Mouse (Mus musculus) common myeloid progenitor, adult 5-6 weeks (primary cell): ENCODE results near the gene Pole3. TPM values are rescaled to one million over a fixed set of nuclear protein-coding genes. Genes with fewer than 3 reads are reported as not detected.

Source experiments
- ATAC-seq: replicated peaks from 2 replicates; pipeline ENCODE4 v1.8.0; 2016; ENCODE audit warnings: low read depth, mild to moderate bottlenecking, moderate TSS enrichment, inconsistent platforms; ENCODE audit not compliant: poor library complexity, severe bottlenecking
- total RNA-seq: library from RNA; stranded (forward); fragments of 200-1000, 187-1606 nt; gene quantifications from 2 replicates; pipeline ENCODE4 v1.2.3, GENCODE M21; 2017

The Pole3 gene
- total RNA-seq: 84.0 and 97.3 TPM in 2 replicates

DNA sequence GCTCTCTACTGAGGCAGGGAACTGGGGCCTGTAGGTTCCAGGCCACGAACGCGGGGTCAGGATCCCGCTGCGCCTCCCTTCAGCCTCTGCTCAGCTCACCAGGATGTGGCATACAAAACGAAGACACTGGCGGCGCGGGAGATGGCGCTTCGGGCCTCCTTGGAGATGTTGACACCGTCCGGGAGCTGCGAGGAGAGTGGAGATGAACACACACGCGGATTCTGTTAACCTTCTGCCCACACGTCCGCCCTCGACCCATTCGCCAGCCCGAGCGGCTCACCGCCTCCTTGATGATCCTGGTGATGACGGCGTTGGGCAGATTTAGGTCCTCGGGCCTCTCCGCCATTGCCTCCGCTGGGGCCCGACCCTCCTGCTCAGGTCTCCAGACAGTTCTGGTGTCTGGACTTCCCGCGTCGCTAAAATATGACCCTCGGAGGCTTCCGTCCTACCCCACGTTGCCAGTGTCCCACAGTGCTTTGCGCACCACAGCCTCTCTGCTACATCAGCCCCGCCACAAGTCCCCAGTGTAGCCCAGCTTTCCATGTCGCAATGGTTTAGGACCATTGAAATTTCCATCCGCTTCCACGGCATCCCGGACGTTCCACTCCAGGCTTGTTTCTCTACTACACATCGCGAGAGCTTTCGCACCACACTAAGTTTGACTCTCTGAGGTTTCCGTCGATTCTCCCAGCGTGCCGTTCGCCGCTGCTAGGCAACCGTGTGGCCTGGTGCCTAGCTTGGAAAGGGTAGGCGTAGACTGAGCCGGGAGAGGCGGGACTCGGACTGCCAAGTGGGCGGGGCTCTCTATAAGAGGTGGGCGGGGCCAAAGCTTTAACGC, at the start of gene Pole3, which contains the start of gene 4933430I17Rik:
Gene Pole3 (minus strand): TSS at position 418 of the 838 bp plus-strand sequence.
Gene 4933430I17Rik (plus strand): TSS at position 719 of the 838 bp plus-strand sequence.
- ATAC-seq: peak; percentile 93

DNA sequence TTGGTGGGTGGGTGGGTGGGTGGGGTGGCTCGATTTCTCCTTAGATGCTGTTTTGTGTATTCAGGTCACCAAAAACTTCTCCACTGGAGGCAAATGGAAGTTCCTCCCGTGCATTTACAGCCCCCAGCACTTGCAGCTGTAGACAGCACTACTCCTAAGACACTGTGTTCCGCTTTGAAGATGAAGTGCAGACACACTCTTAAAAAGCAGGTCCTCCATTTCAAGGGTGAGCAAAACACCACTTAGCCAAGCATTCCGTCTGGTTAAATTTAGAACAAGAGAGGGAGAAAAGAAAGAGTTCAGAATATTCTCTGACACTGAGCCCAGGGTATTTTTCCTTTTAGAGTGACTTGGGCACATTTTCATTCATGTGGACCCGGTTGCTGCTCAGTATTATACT, 45.2 kb upstream of the Pole3 start:
- no peak for ATAC-seq

DNA sequence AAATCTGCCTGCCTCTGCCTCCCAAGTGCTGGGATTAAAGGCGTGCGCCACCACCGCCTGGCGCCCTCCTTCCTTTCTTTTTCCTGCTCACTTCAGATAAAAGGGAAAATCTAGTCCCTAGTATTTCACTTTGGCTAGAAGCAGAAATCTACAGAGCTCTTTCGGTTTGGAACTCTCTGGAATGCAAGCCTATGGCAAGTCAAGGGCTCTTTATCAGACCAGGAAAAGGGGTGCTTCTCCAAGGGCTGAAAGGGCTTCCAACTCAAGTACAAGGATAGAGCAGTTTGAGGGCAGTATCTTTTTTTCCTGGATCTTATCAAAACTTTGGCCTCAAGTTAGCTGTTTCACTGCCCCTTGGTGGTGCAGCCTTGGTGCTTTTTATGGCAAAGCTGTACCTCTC, 44.7 kb upstream of the Pole3 start:
- ATAC-seq: no peak

DNA sequence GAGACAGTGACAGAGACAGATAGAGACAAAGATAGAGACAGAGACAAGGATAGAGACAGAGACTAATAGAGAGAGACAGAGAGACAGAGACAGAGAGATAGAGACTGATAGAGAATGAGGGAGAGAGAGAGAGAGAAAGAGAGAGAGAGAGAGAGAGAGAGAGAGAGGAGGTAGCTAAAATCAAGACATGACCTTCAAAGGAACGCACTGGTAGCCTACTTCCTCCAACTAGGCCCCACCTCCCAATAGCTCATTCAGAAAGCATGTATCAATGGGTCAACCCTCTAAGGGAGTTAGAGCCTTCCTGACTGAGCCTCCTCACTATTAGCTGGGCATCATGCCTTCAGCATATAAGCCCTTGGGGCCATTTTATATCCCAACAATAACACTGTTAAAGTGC, 43.5 kb upstream of the Pole3 start:
- ATAC-seq: no peak

DNA sequence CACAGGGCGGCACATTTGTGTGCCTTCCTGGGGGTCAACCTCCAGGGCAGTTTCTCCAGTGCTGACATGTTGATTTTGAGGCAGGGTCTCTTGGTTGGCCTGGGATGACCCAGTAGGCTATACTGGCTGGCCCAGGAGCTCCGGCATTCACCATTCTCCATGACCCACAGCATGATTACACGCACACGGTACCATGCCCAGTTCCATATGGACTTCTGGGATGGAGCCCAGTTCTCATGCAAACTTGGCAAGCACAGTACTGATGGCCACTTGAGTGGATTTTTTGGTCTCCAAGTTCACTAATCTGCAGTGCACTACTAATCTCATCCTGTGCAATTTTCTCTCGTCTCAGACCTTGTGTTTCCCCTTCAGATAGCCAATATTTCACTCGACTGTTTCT, 42.8 kb upstream of the Pole3 start:
- no peak for ATAC-seq

DNA sequence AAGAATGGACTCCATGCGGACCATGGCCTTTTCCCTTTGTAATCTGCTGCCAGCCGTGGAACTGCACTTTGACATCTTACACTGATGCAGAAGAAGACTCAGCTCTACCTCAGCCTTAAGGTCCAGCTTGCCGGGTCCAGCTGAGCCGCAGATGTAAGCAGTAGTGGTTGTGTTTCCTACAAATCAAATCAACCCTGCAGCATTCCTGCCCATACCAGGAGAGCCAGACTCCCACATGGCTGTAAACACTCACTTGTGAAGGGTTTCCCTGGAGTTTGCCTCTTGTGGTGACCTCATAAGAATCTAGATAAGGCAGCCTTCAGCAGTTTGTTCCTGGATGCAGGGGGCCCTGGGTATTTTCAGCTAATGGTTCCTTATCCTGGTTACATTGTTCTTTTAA, 41.7 kb upstream of the Pole3 start:
- ATAC-seq: no peak

DNA sequence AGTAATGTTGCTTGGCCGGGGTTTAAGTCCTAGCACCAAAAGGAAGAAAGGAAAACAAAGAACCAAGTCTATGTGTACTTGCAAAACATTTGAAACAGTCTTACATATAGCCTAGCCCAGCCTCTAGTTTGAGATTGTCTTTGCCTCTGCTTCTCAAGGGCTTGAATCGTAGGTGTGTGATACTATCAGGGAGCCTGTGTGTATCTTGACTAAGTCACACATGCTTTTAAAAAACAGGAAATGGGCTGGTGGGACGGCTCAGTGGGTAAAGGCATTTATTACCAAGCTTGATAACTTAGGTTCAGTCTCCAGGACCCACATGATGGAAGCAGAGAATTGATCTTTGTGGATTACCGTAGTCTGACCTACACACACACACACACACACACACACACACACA, 37.1 kb upstream of the Pole3 start:
- no peak for ATAC-seq

DNA sequence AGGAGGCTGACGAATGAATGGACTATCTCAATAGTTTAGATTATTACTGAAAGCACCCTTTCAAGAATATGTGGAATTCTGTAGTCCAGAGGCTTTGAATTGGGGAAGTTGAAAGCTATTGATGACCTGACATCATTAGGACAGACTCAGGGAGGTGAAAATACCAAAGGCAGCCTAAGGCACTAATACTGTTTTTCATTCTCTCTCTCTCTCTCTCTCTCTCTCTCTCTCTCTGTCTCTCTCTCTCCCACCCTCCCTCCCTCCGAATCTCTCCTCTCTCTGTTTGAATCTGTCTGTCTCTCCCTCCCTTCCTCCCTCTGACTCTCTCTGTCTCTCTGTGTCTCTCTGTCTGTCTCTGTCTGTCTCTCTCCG, 36.7 kb upstream of the Pole3 start:
- ATAC-seq: no peak; the same call in 1 of the 2 replicates

DNA sequence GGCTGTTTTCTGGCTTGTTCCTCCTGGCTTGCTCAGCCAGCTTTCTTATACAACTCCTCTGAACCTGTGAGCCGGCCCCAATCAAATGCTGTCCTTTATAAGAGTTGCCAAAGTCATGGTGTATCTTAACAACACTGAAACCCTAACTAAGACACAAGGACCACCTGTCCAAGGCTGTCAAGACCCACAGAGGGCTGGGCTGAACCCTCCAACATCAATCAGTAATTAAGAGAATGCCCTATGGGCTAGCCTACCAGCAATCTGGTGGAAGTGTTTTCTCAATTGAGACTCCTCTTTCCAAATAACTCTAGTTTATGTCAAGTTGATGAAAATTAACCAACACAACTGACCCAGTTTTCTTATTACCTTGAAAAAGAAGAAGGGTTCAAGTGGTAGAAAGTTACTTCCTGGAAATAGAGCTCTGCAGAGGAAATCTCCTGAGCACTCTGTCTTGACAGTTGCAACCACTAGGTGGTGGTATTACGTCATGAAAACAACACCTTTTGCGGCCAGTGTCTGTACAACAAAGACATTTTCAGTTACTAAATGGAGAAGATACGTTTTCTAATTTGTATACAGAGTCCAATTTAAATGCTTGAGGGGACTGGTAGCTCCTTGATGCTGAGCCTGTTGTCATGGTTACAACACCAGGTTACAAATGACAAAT, 36.2 kb upstream of the Pole3 start:
- ATAC-seq: peak; percentile 93

DNA sequence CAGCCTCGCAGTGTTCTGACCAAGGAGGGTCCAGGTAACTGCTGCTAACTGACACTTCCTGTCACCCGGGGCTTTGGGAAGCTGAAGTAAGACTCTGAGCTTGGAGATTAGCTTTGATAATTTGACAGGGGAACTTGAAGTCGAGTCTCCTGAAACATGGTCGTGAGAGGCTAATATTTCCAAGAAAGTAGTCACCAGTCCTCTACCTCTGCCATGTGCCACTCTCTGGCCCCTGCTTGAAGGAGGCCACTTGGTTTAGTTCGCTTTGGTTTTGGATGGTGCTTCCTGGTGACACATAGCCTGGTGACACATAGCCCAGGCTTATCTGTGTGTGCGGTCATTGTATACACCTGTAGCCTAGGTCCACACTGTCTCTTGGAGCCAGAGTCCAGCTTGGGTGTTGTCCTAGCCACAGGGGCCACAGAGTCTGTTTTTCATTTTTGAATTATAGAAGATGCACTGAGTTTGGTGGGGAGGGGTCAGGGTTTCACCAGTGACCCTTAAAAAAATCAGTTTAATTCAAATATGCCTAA, 35.0 kb upstream of the Pole3 start, which contains the start of gene Rgs3:
Gene Rgs3 (plus strand): TSS at position 51 of the 533 bp plus-strand sequence.
- no peak for ATAC-seq

DNA sequence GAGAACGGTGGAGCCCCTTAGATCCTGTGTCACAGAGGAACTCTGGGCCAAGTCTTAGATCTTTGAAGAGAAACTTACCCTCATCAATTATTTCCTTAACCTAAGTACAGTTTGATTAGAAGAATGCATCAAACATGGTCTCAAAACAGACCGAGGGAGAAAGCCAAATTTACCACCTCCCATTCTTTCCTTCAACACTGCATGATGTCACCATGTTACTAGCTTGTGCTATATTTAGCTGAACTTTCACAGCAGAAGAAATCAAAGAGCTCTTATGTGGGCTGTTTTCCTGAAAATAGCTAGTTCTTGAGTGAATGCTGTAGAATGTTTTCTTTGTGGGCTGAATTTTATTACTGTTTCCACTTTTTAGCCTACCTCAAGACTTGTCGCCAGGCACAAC, 32.6 kb upstream of the Pole3 start:
- ATAC-seq: no peak

DNA sequence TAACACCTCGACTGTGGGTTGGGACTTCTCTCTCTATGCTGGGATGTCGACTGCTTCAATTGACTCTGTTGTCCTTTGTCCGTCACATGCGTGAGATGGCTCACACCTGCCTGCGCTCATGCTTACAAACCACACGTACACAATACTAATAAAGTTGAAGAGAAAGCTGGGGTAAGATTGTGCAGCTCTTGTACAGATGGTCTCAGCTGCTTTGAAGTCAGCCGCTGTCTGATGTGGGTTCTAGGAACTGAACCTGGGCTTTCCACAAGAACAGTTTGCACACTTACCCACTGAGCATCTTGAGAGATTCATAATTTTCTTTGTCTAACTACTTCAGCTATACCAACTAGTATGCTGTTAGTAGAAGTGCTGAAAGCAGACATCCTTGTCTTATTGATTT, 27.1 kb upstream of the Pole3 start:
- no peak for ATAC-seq

DNA sequence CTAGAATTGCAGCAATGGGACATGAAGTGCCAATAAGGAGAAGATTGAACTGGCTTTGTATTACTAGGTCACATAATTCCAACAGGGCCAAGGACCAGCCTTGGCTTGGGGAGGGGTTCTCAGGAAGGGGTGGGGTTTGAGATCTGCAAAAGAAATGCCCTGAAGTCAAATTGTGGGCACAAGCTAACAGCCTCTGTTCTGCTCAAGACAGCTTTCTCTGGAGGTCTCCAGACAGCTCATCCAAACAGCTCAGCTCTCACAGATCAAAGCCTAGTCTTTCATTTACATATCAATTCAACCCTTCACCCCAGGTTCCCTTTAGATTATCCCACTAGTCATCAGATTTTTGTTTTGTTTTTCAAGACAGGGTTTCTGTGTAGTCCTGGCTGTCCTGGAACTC, 19.9 kb upstream of the Pole3 start:
- ATAC-seq: no peak

DNA sequence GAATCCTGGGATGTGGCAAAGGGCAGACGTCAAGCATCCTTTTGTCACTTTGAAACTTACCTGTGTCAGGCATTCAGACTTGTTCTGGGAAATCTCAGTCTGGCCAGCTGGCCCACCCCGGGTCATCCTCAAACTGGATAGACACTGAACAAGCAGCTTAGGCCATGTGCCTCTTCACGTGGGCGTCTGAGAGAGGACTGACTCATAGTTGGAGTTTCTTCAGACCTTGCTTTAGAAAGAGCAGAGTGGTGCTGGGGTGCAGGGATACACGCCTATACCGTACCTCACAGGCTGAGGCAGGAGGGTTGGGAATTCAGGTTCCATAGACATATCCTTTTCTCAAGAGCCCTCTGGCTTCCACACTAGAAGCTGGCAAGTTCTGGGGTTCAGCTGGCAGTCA, 18.9 kb upstream of the Pole3 start:
- no peak for ATAC-seq

DNA sequence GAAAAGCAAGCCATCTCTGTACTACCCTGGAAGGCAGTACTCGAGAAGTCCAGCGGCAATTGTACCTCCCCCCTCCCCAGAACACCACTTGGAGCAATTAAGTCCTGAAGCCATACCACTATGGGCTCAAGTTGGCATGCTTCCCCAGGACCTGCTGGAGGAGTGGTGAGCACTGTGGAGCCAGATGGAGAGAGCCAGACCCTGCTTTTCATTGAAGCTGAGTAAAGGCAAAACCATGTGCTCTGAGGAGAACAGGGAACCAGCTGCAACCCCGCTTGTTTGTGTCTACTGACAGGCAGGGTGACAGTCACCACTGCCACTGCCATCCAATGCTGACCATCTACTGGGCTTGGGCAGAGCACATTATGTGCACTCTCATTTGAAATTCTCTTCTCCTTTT, 16.9 kb upstream of the Pole3 start:
- no peak for ATAC-seq

DNA sequence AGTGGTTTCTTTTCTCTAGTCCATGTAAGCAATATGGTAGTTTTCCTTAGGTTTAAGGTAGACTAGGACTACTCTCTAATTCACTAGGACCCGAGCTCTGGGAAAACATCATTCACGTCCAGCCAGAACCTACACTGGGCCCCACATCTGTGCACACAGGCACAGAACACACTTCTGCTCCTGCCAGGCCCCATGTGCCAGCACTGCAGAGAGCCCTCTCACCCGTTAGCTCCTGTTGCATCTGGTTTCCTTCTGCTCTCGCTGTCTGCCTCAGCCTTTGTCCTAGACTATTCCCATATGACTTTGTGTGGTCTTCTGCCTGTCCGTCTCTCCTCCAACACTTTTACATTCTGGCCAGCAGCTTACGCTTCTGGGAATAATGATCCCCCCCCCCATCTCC, 8.9 kb upstream of the Pole3 start:
- no peak for ATAC-seq

DNA sequence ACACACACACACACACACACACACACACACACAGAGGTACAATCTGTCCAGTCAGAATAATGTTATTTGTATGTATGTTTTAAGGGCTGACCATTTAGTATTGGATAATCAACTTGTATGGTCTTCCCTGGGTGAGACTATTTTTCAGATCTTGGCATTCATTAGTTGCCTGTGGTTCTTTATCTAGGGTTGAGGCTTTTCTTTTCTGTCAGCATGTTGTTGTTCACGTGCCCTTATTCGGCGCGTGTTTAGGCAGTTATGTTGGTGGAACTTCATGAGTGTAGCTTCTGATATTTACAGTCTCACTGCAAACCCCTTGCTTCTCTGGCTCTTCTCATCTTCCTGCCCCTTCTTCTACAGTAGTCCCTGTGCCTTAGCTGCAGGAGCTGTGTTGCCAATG, 2.8 kb upstream of the Pole3 start:
- ATAC-seq: peak; percentile 21; the same call in 1 of the 2 replicates

DNA sequence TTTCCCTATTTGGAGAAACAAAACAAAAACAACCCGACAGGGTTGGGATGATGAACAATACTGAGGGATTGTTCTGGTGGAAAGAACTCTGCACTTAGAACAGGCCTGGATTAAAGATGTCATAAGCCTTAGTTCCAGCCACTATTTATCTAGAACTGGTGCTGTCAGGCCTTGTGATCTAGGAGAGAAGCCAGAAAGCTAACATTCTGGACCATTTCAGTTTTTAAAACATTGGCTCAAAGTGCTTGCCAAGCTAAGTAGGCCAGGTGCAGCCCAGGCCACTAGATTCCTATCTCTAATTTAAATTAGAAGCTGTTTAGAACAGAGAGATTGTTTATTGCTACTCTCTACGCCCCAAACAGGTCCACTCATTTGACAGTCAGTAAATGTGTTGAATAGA, 1.4 kb upstream of the Pole3 start:
- ATAC-seq: no peak

DNA sequence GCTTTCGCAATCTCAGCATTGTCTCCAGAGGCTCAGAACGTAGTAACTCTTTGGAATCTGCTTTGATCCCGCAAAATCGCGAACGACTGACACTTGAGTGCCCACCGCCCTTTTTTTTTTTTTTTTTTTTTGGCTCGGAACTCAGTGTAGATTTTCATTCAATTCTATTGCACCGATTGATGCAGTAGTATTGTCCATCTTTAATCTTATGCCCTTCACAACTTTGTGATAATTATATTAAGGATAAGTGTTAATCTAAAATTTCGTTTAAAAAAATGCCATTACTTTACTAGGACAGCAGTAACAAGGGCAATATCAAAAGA, 582 bp upstream of the Pole3 start:
- no peak for ATAC-seq

DNA sequence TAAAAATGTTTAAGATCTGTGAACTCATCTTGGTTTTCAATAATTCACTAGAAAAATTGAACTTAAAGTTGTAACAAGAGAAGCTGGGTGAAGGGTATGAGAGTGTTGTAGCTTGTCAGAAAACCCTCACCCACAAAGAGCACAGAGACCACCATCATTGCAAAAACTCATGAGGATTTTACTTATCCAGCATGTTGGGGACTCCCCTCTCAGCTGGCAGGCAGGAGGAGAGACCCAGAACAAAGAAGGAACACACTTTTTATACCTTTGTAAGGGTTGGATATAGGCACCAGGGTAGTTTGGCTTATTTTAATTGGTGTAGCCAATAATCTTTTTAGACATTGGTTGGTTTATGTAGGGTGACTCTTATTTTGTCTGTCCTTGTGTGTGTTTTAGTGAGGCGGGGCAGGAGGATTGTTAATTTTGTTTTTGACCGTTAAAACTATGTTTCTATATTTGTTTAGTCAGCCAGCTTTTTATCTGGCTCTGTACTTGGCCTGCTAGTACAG, 3.9 kb downstream of the Pole3 start:
- no peak for ATAC-seq

DNA sequence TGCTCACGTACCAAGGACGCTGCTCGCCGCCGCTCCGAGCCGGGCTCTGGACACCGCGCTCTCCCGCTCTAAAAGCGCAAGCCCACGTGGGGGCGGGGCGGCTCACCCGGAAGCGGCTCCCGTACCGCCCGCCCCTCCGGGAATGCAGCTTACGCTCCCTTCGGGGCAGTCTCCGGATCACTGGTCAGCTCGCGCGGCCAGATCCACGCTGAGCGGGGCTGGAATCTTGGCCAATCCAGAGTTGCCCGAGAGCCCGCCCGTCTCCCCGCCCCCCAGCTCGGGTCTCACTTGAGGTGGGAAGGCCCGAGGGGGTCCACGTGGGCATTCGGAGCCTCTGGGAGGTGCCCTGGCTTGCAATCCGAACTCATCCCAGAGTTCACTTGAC, 5.0 kb downstream of the Pole3 start, which contains the start of gene Alad:
Gene Alad (minus strand): TSS at position 70 of the 385 bp plus-strand sequence.
- ATAC-seq: peak; percentile 48
